ENCODE assay signal across 8 mouse cellular contexts in genomic region chr16:95674452-95674921, GRCm38 (mm10). TPM values are rescaled to one million over a fixed set of nuclear protein-coding genes. Genes with fewer than 3 reads are reported as not detected.
DNase-seq lines count a peak whose midpoint lies in the region; ATAC-seq lines count a peak whose summit lies in the region.

No protein-coding gene starts in this region.

- H3K9ac ChIP-seq in embryonic facial prominence, embryonic 15.5 days = no peak overlapping the region
- H3K9ac ChIP-seq in limb, embryonic 13.5 days = peak overlapping the region; percentile 45; the same call in 1 of the 2 replicates
- H3K9ac ChIP-seq in neural tube, embryonic 15.5 days (replicated peaks) = no peak overlapping the region

- no peaks in the 10 kb centered on the region for H3K9me3 ChIP-seq in embryonic facial prominence, embryonic 15.5 days (replicated peaks)
- H3K9me3 ChIP-seq in limb, embryonic 13.5 days = no peaks in the 10 kb centered on the region
- H3K9me3 ChIP-seq in neural tube, embryonic 15.5 days (replicated peaks) = no peaks in the 10 kb centered on the region

- peak; percentile 17 for DNase-seq in adrenal gland, postnatal 14 days
- DNase-seq in adrenal gland, adult 18-20 months (ENCODE audit: low spot score in 2 of 2) = no peak
- no peak for DNase-seq in layer of hippocampus, adult 11-12 months (ENCODE audit: low spot score)
- DNase-seq in thymus, postnatal 36 days = no peak

- WGBS in embryonic facial prominence, embryonic 15.5 days = 31% methylated on average over 5 of the region's 5 CpGs
- 21% methylated on average over 5 of the region's 5 CpGs for WGBS in limb, embryonic 13.5 days
- WGBS in neural tube, embryonic 15.5 days = 66% methylated on average over 5 of the region's 5 CpGs

- H3K4me3 ChIP-seq in embryonic facial prominence, embryonic 15.5 days (replicated peaks) = peak overlapping the region; percentile 20; the same call in 1 of the 2 replicates
- peak overlapping the region; percentile 20 for H3K4me3 ChIP-seq in limb, embryonic 13.5 days
- no peak overlapping the region for H3K4me3 ChIP-seq in neural tube, embryonic 15.5 days (replicated peaks)

- peak; percentile 64; the same call in 1 of the 2 replicates for ATAC-seq in embryonic facial prominence, embryonic 15.5 days (ENCODE audit: insufficient number of reproducible peaks, low FRiP score, low TSS enrichment, low read depth)
- peak; percentile 60; the same call in 1 of the 2 replicates for ATAC-seq in limb, embryonic 13.5 days (ENCODE audit: low FRiP score, low read depth)
- ATAC-seq in megakaryocyte progenitor cell, adult 5-6 weeks (replicated peaks; ENCODE audit: poor library complexity) = peak; percentile 90
- ATAC-seq in neural tube, embryonic 15.5 days (ENCODE audit: low FRiP score) = no peak

- H3K4me1 ChIP-seq in embryonic facial prominence, embryonic 15.5 days = peaks cover 11% of the 10 kb centered on the region
- H3K4me1 ChIP-seq in limb, embryonic 13.5 days = peaks cover 22% of the 10 kb centered on the region
- no peaks in the 10 kb centered on the region for H3K4me1 ChIP-seq in neural tube, embryonic 15.5 days

- H3K27me3 ChIP-seq in embryonic facial prominence, embryonic 15.5 days = no peaks in the 10 kb centered on the region
- no peaks in the 10 kb centered on the region for H3K27me3 ChIP-seq in limb, embryonic 13.5 days
- H3K27me3 ChIP-seq in neural tube, embryonic 15.5 days (replicated peaks) = no peaks in the 10 kb centered on the region

- H3K4me2 ChIP-seq in embryonic facial prominence, embryonic 15.5 days (replicated peaks) = peak overlapping the region; percentile 39
- H3K4me2 ChIP-seq in limb, embryonic 13.5 days (replicated peaks) = peak overlapping the region; percentile 53
- no peak overlapping the region for H3K4me2 ChIP-seq in neural tube, embryonic 15.5 days

- no peaks in the 10 kb centered on the region for H3K36me3 ChIP-seq in embryonic facial prominence, embryonic 15.5 days
- H3K36me3 ChIP-seq in limb, embryonic 13.5 days = no peaks in the 10 kb centered on the region
- no peaks in the 10 kb centered on the region for H3K36me3 ChIP-seq in neural tube, embryonic 15.5 days

- H3K27ac ChIP-seq in embryonic facial prominence, embryonic 15.5 days (replicated peaks) = peak overlapping the region; percentile 76
- peak overlapping the region; percentile 84 for H3K27ac ChIP-seq in limb, embryonic 13.5 days
- H3K27ac ChIP-seq in neural tube, embryonic 15.5 days (replicated peaks) = no peak overlapping the region

RNA-seq across cellular contexts. Expression of gene Ets2, which starts 27.4 kb away (rescaled TPM):
- 69.5 and 77.3 TPM in 2 replicates for total RNA-seq in adrenal gland, postnatal 14 days (2021)
- total RNA-seq in adrenal gland, adult 18-20 months (2021) = 10 to 100 TPM; 46.4 to 46.6 TPM
- polyA plus RNA-seq in embryonic facial prominence, embryonic 15.5 days (2015; fragmentation: Nextera tagmentation; extraction: Ambion mirVana) = 84.3 and 92.0 TPM in 2 replicates
- 112 and 117 TPM in 2 replicates for polyA plus RNA-seq in limb, embryonic 13.5 days (2015; fragmentation: Nextera tagmentation; extraction: Ambion mirVana)
- 9.9 and 12.1 TPM in 2 replicates for total RNA-seq in megakaryocyte progenitor cell, adult 5-6 weeks (2015)
- 7.0 and 9.8 TPM in 2 replicates for total RNA-seq in megakaryocyte progenitor cell, adult 5-6 weeks (2017)
- polyA plus RNA-seq in neural tube, embryonic 15.5 days (2015; fragmentation: Nextera tagmentation; extraction: Ambion mirVana) = 30.6 and 40.2 TPM in 2 replicates
